Mouse (Mus musculus) T-cell, adult 2 months (primary cell): Measurements from ENCODE around the gene C2cd2.
"Not testable (repeated sequence)": the region's sequence is repeated elsewhere in the genome, so short reads cannot be mapped to it uniquely, and the experiment has no call there.

Experiments used
- DNase-seq: peaks from one replicate; pipeline ENCODE4 v3.0.0; 2022; ENCODE audit warnings: low spot score

Gene C2cd2

GRCm38 (mm10) chr16:97962151-97962948, at the start of gene C2cd2, which contains the start of gene Zbtb21:
Gene C2cd2 (minus strand): TSS chr16:97962598.
Gene Zbtb21 (minus strand): TSS chr16:97962622.
- peak; percentile 94 for DNase-seq

DNA sequence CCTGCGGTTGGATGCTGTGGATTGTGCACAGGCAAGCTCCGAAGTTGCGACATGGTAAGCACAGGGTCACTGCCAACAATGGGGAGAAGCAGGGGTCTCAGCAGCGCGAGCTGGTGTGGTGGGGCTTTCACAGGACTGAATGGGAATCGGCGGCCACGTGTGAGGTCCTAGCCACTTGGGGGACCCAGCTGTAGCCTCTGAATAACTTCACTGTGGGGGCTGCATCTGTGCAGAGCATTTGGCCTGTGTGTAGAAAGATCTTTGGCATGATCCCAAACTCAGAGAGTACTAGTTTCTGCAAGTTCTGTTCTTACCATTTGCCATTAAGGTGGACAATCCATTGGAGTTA, 35.0 kb upstream of the C2cd2 start:
- not testable (repeated sequence) for DNase-seq

DNA sequence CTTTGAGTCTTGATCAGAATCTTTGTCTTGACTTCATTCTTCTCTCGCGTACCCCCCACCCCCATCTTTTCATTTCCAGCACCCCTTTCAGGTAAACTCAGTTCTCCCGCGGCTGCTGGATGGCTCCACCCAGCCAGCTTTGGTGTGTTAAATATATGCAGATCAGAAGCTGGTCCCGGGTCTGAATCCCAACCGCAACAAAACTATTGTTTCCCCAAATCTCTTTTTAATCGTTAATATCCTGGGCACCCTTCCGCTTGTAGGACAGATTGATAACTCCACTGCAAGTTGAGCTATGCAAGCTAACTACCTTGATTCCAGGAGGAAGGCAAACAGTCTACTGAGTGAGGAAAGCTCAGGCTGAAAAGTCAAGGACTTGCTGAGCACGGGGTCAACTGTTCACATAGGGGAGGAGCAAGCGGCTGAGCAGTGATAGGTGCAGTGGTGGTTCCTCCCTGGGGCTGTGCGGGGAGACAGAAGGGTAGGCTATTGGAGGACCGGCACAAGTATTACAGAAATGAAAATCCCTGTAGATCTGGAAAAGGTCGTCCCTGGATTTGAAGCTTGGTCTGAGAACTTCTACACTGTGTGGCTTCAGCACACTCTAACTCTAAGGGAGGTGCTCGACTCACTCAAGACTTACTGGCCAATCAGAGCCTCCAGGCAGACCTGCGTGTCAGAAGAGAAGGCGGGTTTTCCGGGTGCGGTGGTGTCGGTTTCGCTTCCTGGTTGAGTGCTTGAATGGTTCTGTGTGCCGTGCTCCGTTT, 34.4 kb upstream of the C2cd2 start, which contains the start of gene B230307C23Rik:
Gene B230307C23Rik (plus strand): TSS at position 700 of the 767 bp plus-strand sequence.
- peak; percentile 89 for DNase-seq

DNA sequence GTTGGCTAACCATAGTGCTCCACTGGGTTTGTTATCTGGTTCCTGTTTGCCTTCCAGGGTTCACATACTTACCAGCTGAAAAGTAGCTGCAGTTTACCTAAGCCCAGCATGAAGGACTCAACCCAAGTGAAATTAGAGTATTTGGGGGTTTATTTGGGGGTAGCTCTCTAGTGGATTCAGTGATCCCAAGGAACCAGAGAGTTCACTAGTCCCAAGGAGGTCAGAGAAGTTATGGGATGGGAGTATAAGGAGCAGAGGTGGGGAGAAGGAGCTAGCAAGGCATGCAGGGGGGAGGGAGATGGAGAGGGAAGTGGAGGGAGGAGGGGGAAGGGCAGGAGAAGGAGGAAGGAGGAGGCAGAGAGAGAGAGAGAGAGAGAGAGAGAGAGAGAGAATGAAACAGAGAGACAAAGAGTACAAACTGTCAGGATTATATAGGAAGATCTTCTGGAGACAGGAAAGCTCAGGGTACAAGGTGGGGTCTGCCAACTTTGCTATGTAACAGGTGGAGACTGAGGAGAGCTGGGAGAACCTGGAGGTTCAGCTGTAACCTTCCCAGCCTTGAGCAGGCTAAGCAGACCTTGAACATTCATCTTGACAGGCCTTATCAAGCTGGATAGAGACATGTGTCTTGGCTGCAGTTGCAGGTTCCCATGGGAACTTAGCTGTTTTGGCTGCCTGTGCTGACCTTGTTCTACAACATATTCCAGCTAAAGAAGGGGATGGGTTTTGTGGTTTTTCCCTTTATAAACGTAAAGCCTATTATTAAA, 33.6 kb upstream of the C2cd2 start:
- no peak for DNase-seq

- not testable (repeated sequence) for DNase-seq
Measured at GRCm38 (mm10) chr16:97992477-97992876, 30.1 kb upstream of the C2cd2 start.

- DNase-seq: no peak
Measured at GRCm38 (mm10) chr16:97991517-97991916, 29.1 kb upstream of the C2cd2 start.

- DNase-seq: no peak
Measured at GRCm38 (mm10) chr16:97984589-97984988, 22.2 kb upstream of the C2cd2 start.

- DNase-seq: no peak
Measured at GRCm38 (mm10) chr16:97981362-97981761, 19.0 kb upstream of the C2cd2 start.

DNA sequence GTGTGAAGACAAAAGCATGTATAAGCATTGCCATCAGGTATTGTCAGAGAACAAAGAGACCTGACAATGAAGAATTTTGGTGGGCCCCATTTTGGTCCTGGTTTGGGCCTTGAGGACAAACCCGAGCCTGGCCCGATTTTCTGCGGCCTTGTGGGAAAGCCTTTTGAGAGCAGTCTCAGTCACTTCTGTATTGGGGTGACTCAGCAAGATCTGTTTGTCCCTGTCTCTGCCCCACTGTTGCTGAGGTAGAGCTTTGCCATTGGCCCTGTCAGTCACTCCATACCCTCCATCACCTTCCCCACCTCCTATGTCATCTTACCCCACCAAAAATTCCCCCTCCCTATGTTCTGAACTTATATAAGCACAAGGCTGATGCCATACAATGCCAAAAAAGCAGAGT, 15.3 kb upstream of the C2cd2 start:
- DNase-seq: no peak

GRCm38 (mm10) chr16:97977277-97977676, 14.9 kb upstream of the C2cd2 start:
- no peak for DNase-seq

GRCm38 (mm10) chr16:97963956-97964540, 1.6 kb upstream of the C2cd2 start:
- DNase-seq: peak; percentile 64

DNA sequence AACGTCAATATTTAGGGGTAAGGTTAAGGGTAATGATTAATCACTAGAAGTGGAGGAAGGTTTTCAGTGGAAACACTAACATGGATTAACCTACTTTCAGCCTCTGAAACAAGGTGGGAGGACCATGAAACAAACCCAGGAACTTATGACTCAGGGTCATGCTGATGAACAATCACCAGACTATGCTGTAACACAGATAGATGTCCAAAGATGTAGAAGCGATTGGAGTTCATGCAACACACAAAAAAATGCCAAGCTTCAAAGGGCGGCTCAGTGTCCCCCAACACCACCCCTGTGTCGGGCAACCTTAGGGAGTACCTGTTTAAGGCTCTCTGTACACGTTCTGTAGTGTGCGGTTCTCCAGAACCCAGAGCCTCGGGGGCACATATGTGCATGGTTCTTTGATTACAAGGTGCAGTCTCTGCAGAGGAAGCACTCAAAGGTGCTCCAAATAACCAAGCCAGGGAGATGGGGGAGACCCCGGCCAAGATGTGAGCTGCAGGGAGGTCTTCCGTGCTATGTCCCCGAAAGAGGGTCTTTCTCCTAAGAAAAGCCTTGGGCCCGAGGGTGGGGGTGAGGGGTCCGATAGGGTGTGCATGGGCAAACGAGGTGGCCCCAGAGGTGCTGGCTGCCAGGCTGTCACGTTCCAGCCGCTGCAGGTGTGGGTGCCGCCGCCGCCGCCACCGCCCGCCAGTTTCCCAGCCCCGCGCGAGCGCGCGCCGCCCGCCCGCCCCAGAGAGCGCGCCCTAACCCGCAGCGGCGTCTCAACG, 832 bp downstream of the C2cd2 start:
- DNase-seq: no peak

GRCm38 (mm10) chr16:97960348-97960747, 2.0 kb downstream of the C2cd2 start:
- DNase-seq: no peak

DNA sequence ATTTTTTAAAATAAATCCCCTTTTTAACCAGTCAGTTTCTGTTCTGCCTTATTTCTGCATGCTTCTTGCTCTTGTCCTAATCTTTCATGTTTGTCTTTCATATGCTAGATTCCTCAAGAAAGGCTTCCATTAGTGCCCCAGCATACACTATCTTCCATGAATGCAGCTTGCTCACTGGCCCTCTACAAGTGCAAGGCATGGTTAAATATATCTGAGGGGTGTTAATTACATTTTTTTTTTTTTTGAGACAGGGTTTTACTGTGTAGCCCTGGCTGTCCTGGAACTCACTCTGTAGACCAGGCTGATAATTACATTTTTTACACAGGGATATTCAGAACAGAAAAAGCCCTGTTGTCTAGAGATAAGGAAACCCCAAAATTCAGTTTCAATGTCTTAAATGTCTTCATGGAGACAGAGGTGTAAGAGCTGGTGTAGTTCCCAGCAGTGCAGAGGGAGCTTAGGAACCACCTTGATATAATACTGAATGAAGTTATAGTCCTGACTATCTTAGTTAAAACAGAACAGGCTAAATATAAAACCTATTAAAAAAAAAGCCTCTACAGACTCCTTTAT, 3.9 kb downstream of the C2cd2 start:
- DNase-seq: no peak

GRCm38 (mm10) chr16:97957626-97958025, 4.8 kb downstream of the C2cd2 start:
- DNase-seq: no peak

DNA sequence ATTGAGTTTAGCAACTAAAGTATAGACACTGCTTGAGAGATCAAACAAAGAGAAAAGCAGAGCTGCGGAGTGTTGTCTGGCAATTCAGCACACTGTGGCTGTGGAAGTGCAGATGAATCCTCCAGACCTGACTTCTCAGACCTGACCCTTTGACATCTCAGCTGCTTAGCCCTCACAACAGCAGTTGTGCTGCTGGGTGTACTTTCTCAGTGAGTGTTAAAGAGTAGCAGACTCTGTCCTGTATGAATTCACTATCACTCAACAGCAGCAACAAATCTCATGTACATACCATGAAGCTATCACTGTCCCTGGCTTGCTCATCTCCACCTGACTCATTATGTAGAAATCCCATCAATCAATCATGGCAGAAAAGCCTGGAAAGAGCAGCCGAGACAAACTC, 6.4 kb downstream of the C2cd2 start:
- DNase-seq: no peak

GRCm38 (mm10) chr16:97953300-97953699, 9.1 kb downstream of the C2cd2 start:
- no peak for DNase-seq

DNA sequence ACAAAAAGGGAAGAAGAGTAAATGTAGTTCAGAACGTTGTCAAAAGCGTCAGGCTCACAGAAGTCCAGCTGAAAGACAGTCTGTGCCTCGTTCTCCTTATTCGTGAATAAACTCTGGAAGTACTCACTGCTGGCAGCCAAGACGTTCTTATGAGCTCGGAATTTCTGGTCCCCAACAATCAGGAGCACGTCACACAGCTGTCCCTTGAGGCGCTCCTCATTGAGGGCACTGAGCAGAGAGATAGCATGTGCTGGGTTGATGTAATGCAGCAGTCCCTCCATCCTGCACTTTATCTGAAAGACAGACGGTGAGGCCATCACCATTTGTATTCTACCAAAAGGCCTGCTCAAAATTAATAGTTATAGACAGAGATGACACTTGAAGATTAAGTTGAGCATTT, 9.6 kb downstream of the C2cd2 start:
- DNase-seq: no peak

DNA sequence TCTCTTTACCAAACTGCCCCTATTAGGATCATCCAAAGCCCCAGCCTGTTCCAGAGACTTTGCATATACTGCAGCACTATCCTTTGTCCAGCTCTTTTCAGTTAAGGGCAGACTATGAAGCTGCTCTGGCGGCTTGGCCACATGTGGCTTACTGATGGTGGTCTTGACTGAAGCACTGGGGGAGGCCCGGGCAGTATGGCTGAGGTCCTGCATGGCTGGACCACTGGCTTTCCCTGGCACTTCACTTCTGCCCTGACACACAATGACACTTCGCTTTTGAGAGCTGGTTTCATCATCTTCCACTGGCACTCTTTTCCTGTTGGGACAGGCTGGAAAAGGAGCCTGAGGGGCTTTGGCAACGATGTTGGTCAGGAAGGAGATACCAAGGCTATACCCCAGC, 10.0 kb downstream of the C2cd2 start:
- DNase-seq: no peak

DNA sequence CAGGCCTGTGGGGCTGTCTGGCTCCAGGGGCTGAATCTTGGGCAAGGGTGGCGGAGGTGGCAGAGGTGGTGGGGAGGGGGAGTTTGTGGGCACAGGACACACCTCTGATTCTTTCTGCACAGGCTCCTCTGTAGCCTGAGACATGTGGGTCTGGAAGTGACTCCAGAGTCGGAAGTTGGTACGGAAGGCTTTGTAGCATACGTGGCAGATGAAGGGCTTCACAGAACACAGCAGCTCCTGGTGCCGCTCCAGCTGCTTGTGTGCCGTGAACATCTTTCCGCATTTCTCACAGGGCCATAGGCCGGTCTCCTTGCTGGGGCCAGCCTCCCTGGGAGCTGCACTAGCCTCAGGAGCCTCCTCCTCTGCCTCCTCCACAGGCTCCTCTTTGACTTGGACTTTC, 12.3 kb downstream of the C2cd2 start:
- DNase-seq: no peak

DNA sequence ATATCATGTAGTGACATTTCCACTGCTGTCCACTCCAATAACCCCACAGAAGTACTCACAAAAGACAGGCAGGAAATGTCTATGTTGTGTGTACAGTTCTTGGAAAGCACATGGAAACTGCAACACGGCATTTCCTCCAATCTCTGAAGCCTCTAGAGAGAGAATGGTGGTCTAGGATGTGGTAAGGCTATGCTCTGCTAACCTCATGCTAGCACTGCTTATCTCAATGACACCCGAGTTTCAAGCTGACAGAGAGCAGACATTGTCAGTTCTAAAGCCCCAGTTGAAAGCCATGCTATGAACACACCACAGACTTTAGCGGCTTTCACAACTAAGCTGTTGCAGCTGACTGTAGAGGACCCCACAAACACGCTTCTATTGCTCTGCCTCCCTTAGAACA, 13.6 kb downstream of the C2cd2 start:
- peak; percentile 39 for DNase-seq
